Mouse (Mus musculus): Measurements from ENCODE around the gene Sprn. TPM values are rescaled to one million over a fixed set of nuclear protein-coding genes. Genes with fewer than 3 reads are reported as not detected.

Sprn gene
- polyA plus RNA-seq (2016; fragmentation: Nextera tagmentation; extraction: Ambion mirVana) = 1.2 TPM in 2 replicates

DNA sequence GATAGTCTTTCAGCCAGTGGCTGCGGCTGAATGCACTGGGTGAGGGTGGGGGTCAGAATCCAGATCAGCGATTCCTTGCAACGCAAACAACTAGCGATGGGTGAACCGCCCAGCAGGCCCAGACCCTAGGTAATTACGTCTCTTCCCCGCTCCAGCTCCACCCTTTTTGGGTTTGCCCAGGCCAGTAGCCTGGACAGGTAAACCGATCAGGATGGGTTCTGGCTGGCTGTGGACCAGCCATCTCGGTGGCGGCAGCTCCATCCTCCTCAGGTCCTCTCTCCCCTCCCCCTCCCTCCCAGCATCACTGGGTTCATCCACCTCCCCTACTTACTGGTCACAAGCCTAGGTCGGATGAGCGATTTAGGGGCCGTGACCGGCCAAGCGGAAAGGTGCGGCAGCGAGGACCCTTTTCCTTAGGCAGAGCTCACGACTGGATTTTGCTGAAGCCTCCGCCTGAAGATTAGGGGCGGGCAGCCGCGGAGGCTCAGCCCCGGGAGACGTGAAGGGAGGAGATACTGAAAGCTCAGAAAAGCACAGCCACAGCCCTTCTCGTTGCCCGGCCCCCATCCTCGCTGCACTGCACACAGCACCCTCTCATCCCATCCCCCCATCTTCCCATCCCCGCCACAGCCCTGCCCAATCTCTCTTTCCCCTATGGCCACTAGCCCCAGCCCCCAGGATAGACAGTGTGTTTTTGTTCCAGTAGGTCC, at the start of gene Sprn:
Gene Sprn (minus strand): TSS at position 660 of the 710 bp plus-strand sequence.
- Histone ChIP-seq H3K27ac (no peak within 1 kb of the TSS), H3K4me2 (replicated peaks) (peak within 1 kb of the TSS; percentile 57), H3K4me3 (peak within 1 kb of the TSS; percentile 32), H3K36me3 (0 out of 2 replicates have a peak, but pooled peaks cover 4% of the 10 kb centered on the region), H3K27me3 (peaks cover 33% of the 10 kb centered on the region), H3K9ac (peak within 1 kb of the TSS; percentile 42), H3K9me3 (no peaks in the 10 kb centered on the region), H3K4me1 (peaks cover 11% of the 10 kb centered on the region)
- WGBS = 1% methylated on average over 27 of the region's 28 CpGs
- no peak for ATAC-seq (ENCODE audit: insufficient number of reproducible peaks, insufficient read depth, low FRiP score, low TSS enrichment)

DNA sequence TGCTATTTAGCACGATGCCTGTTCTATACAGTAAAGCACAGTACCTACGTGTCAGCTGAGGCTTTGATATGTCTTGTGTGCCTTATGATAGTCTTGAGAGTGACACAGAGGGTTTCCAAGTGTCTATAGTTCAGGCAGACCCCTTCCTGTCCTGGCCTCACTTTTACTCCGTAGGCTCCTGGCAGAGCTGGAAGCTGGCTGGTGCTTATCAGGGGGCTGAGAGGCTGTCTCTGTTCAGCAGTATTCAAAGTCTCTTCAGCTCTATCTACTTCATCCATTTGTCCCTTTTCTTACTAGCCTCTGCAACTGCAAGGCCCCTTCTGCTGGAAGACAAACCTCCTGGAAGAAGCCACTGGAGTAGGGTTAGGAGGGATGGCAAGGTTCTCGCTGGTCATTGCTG, 46.4 kb upstream of the Sprn start:
- H3K36me3 ChIP-seq = no peaks in the 10 kb centered on the region
- H3K9ac ChIP-seq = no peak overlapping the region
- H3K9me3 ChIP-seq = no peaks in the 10 kb centered on the region
- H3K4me1 ChIP-seq = no peaks in the 10 kb centered on the region
- H3K4me3 ChIP-seq = no peak overlapping the region
- no peak overlapping the region for H3K4me2 ChIP-seq (replicated peaks)
- ATAC-seq (ENCODE audit: insufficient number of reproducible peaks, insufficient read depth, low FRiP score, low TSS enrichment) = no peak
- no peak overlapping the region for H3K27ac ChIP-seq
- WGBS = 84% methylated on average over 4 of the region's 4 CpGs
- H3K27me3 ChIP-seq = no peaks in the 10 kb centered on the region

- Histone ChIP-seq H3K4me1 (no peaks in the 10 kb centered on the region), H3K27me3 (no peaks in the 10 kb centered on the region), H3K36me3 (no peaks in the 10 kb centered on the region), H3K9me3 (no peaks in the 10 kb centered on the region; the same call in 1 of the 2 replicates), H3K9ac (no peak overlapping the region), H3K27ac (no peak overlapping the region), H3K4me2 (replicated peaks) (no peak overlapping the region), H3K4me3 (no peak overlapping the region)
- 83% methylated on average over 8 of the region's 8 CpGs for WGBS
- no peak for ATAC-seq (ENCODE audit: insufficient number of reproducible peaks, insufficient read depth, low FRiP score, low TSS enrichment)
Measured at GRCm38 (mm10) chr7:140196002-140196401, 41.3 kb upstream of the Sprn start.

GRCm38 (mm10) chr7:140194031-140194430, 39.4 kb upstream of the Sprn start:
- H3K9ac ChIP-seq = no peak overlapping the region
- no peaks in the 10 kb centered on the region; the same call in 1 of the 2 replicates for H3K9me3 ChIP-seq
- H3K27ac ChIP-seq = no peak overlapping the region
- no peaks in the 10 kb centered on the region for H3K27me3 ChIP-seq
- no peak overlapping the region for H3K4me3 ChIP-seq
- ATAC-seq (ENCODE audit: insufficient number of reproducible peaks, insufficient read depth, low FRiP score, low TSS enrichment) = no peak
- no peaks in the 10 kb centered on the region for H3K4me1 ChIP-seq
- H3K36me3 ChIP-seq = no peaks in the 10 kb centered on the region
- no peak overlapping the region for H3K4me2 ChIP-seq (replicated peaks)
- WGBS = 85% methylated on average over 4 of the region's 4 CpGs

DNA sequence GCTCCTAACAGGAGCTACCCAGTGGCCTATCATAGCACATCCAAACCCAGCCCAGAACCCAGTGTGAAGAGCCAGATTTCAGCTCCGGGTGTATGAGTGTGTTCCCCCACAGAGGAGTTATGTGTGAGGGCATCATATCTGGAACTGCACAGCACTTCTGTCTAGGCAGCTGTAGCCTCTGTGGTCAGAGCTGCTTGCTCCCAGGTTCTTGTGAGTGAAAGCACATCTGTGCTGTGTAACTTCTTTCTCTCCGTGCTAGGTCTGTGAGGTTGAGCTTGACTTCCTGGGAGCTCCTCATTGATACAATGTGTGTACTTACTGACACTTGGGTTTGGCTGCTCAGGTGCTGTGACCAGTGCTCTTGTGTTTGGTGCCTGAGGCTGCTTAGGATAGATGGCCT, 38.2 kb upstream of the Sprn start:
- Histone ChIP-seq H3K27me3 (no peaks in the 10 kb centered on the region), H3K27ac (no peak overlapping the region), H3K4me1 (no peaks in the 10 kb centered on the region), H3K9me3 (no peaks in the 10 kb centered on the region; the same call in 1 of the 2 replicates), H3K36me3 (no peaks in the 10 kb centered on the region), H3K4me3 (no peak overlapping the region), H3K9ac (no peak overlapping the region), H3K4me2 (replicated peaks) (no peak overlapping the region)
- 65% methylated on average over 2 of the region's 2 CpGs for WGBS
- ATAC-seq (ENCODE audit: insufficient number of reproducible peaks, insufficient read depth, low FRiP score, low TSS enrichment) = no peak

- 58% methylated on average over 2 of the region's 2 CpGs for WGBS
- no peak overlapping the region for H3K4me3 ChIP-seq
- no peak overlapping the region for H3K27ac ChIP-seq
- no peaks in the 10 kb centered on the region for H3K27me3 ChIP-seq
- H3K4me2 ChIP-seq (replicated peaks) = no peak overlapping the region
- no peaks in the 10 kb centered on the region for H3K4me1 ChIP-seq
- no peaks in the 10 kb centered on the region for H3K36me3 ChIP-seq
- H3K9ac ChIP-seq = no peak overlapping the region
- ATAC-seq (ENCODE audit: insufficient number of reproducible peaks, insufficient read depth, low FRiP score, low TSS enrichment) = no peak
- H3K9me3 ChIP-seq = no peaks in the 10 kb centered on the region; the same call in 1 of the 2 replicates
Measured at GRCm38 (mm10) chr7:140192445-140192844, 37.8 kb upstream of the Sprn start.

- Histone ChIP-seq H3K4me3 (no peak overlapping the region), H3K36me3 (no peaks in the 10 kb centered on the region), H3K9me3 (no peaks in the 10 kb centered on the region; the same call in 1 of the 2 replicates), H3K27me3 (no peaks in the 10 kb centered on the region), H3K27ac (no peak overlapping the region), H3K9ac (no peak overlapping the region), H3K4me1 (no peaks in the 10 kb centered on the region), H3K4me2 (replicated peaks) (no peak overlapping the region)
- WGBS = 95% methylated on average over 1 of the region's 1 CpGs
- ATAC-seq (ENCODE audit: insufficient number of reproducible peaks, insufficient read depth, low FRiP score, low TSS enrichment) = no peak
Measured at GRCm38 (mm10) chr7:140190435-140190834, 35.8 kb upstream of the Sprn start.

- H3K9me3 ChIP-seq = no peaks in the 10 kb centered on the region; the same call in 1 of the 2 replicates
- H3K9ac ChIP-seq = no peak overlapping the region
- H3K4me2 ChIP-seq (replicated peaks) = no peak overlapping the region
- no peaks in the 10 kb centered on the region for H3K36me3 ChIP-seq
- no peak overlapping the region for H3K27ac ChIP-seq
- ATAC-seq (ENCODE audit: insufficient number of reproducible peaks, insufficient read depth, low FRiP score, low TSS enrichment) = no peak
- no peaks in the 10 kb centered on the region for H3K27me3 ChIP-seq
- WGBS = 66% methylated on average over 4 of the region's 4 CpGs
- no peaks in the 10 kb centered on the region for H3K4me1 ChIP-seq
- H3K4me3 ChIP-seq = no peak overlapping the region
Measured at GRCm38 (mm10) chr7:140188391-140189328, 34.0 kb upstream of the Sprn start.

GRCm38 (mm10) chr7:140187721-140188390, 33.2 kb upstream of the Sprn start:
- no peaks in the 10 kb centered on the region for H3K27me3 ChIP-seq
- no peak overlapping the region for H3K27ac ChIP-seq
- H3K9me3 ChIP-seq = no peaks in the 10 kb centered on the region; the same call in 1 of the 2 replicates
- no peak overlapping the region for H3K9ac ChIP-seq
- ATAC-seq (ENCODE audit: insufficient number of reproducible peaks, insufficient read depth, low FRiP score, low TSS enrichment) = no peak
- no peaks in the 10 kb centered on the region for H3K36me3 ChIP-seq
- H3K4me3 ChIP-seq = no peak overlapping the region
- no peaks in the 10 kb centered on the region for H3K4me1 ChIP-seq
- no peak overlapping the region for H3K4me2 ChIP-seq (replicated peaks)
- WGBS = 78% methylated on average over 7 of the region's 7 CpGs

GRCm38 (mm10) chr7:140186646-140187620, 32.3 kb upstream of the Sprn start:
- H3K9me3 ChIP-seq = no peaks in the 10 kb centered on the region; the same call in 1 of the 2 replicates
- no peaks in the 10 kb centered on the region for H3K4me1 ChIP-seq
- 61% methylated on average over 18 of the region's 18 CpGs for WGBS
- no peak overlapping the region for H3K4me3 ChIP-seq
- no peaks in the 10 kb centered on the region for H3K27me3 ChIP-seq
- H3K27ac ChIP-seq = no peak overlapping the region
- no peak overlapping the region for H3K4me2 ChIP-seq (replicated peaks)
- no peaks in the 10 kb centered on the region for H3K36me3 ChIP-seq
- no peak overlapping the region for H3K9ac ChIP-seq
- ATAC-seq (ENCODE audit: insufficient number of reproducible peaks, insufficient read depth, low FRiP score, low TSS enrichment) = no peak
